Mouse (Mus musculus) layer of hippocampus, adult 8-10 months (tissue): Measurements from ENCODE around the gene Ubl5. TPM values are rescaled to one million over a fixed set of nuclear protein-coding genes. Genes with fewer than 3 reads are reported as not detected.

Experiments
- DNase-seq, 2 experiments: peaks; one replicate each; pipeline ENCODE4 v3.0.0; 2022; ENCODE audit warnings: low spot score in 2 of 2
- total RNA-seq, 4 experiments: library from RNA; stranded (reverse); gene quantifications; 2 replicates each; pipeline ENCODE4 v1.2.4; 2022

Ubl5 gene
- total RNA-seq, 4 experiments from 2014 or later: 231 to 321 (median 276) TPM

DNA sequence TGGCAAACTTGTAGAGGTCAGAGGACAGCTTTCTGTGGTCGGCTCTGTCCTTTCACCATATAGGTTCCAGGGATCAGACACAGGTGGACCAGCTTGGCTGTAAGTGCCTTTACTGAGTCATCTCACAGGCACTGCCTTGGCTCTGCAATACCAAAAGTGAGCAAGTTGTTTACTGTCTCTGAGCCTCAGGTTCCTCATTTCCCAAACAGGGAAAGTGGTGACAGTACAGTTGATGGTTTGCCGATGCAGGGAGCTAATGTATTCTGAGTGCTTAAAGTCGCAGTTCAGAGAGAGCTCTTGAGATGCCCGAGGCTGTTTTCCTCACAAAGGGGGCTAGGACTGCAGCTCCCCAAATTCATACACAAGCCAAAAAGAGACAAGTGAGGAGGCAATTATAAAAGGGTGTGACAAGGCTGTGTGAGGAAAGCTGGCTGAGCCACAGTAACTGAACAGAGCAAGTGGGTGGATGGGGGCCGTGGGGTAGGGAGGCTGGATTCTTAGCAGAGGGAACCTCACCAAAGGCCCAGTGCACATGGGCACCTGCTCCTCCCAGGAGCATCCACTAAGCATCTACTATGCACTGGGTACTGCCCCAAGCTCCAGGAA, 53.5 kb downstream of the Ubl5 start:
- DNase-seq: no peak

Other genes starting within 250 kb of the Ubl5 start
- gene Zfp26, start 182.7 kb upstream of the Ubl5 start, total RNA-seq: 10 to 100 TPM; 26.6 to 30.0 (median 27.0) TPM
- gene Zfp426, start 150.1 kb upstream of the Ubl5 start, total RNA-seq: 10 to 100 TPM; 26.3 to 34.1 (median 29.9) TPM
- gene Zfp266, start 121.5 kb upstream of the Ubl5 start, total RNA-seq: 10 to 100 TPM; 35.9 to 53.1 (median 42.1) TPM
- gene Zfp846, start 61.6 kb upstream of the Ubl5 start, total RNA-seq: 10 to 100 TPM; 14.4 to 23.3 (median 20.4) TPM
- 10 to 100 TPM; 23.2 to 32.3 (median 30.1) TPM for gene Fbxl12, start 1.9 kb downstream of the Ubl5 start, total RNA-seq
- 10 to 100 TPM; 31.2 to 32.2 (median 31.6) TPM for gene Pin1, start 9.2 kb downstream of the Ubl5 start, total RNA-seq
- gene Olfm2, start 103.5 kb downstream of the Ubl5 start, total RNA-seq: 10 to 100 TPM; 45.9 to 52.3 (median 47.0) TPM
- gene Col5a3, start 172.2 kb downstream of the Ubl5 start, total RNA-seq: 1 to 10 TPM; 1.2 to 2.9 (median 2.3) TPM
- not detected for gene Rdh8, start 175.6 kb downstream of the Ubl5 start, total RNA-seq
- gene A230050P20Rik, start 225.8 kb downstream of the Ubl5 start, total RNA-seq: 10 to 100 TPM; 83.6 to 95.7 (median 90.0) TPM
- gene Angptl6, start 236.8 kb downstream of the Ubl5 start, total RNA-seq: 1 to 10 TPM; 6.8 to 8.9 (median 8.5) TPM
- 10 to 100 TPM; 21.8 to 28.1 (median 24.6) TPM for gene Ppan, start 245.3 kb downstream of the Ubl5 start, total RNA-seq